Mouse (Mus musculus): ENCODE results near the gene Smok3c.
"Not testable (repeated sequence)": the region's sequence is repeated elsewhere in the genome, so short reads cannot be mapped to it uniquely, and the experiment has no call there.

Smok3c gene

DNA sequence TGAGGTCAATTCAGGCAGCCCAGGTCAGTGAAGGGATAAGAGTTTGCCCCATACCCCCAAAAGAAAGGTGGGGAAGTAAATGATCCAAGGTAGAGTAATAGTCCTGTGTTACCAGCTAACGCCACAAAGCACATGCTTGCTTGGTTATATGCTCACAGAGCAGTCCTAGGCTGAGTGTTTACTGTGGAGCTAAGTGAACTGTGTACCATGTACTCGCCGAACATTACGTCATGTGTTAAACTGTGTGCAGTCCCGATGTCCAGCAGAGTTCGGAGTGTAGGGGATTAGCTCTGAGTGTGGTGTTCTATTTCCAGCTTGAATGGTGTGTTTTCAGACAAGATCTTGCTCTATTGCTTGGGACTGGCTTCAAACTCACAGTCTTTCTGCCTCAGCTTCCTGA is 41.5 kb downstream of the Smok3c start:
- no peak for ATAC-seq (ENCODE audit: low TSS enrichment)

GRCm38 (mm10) chr5:138104976-138105375 is 52.0 kb downstream of the Smok3c start:
- no peak for ATAC-seq (ENCODE audit: low TSS enrichment)

GRCm38 (mm10) chr5:138107130-138107529 is 54.1 kb downstream of the Smok3c start:
- ATAC-seq (ENCODE audit: low TSS enrichment), result no peak

GRCm38 (mm10) chr5:138109847-138110396 is 56.9 kb downstream of the Smok3c start:
- not testable (repeated sequence) for ATAC-seq (ENCODE audit: low TSS enrichment)

Measured in frontal cortex, adult (tissue).